Mouse (Mus musculus) fibroblast of lung, adult 2 months (primary cell): ENCODE data around the gene Rph3a.

Source experiments
- DNase-seq: peaks from one replicate; pipeline ENCODE4 v3.0.0-alpha.2; 2011; ENCODE audit warnings: low read depth

Rph3a gene

GRCm38 (mm10) chr5:121009811-121010569 lies at the start of gene Rph3a:
Rph3a (minus strand) TSS chr5:121010092.
- DNase-seq = no peak

GRCm38 (mm10) chr5:121058261-121058660 lies 48.4 kb upstream of the Rph3a start:
- DNase-seq = no peak

- no peak for DNase-seq
Observed at GRCm38 (mm10) chr5:121053886-121054285, 44.0 kb upstream of the Rph3a start.

- no peak for DNase-seq
Observed at GRCm38 (mm10) chr5:121041791-121042190, 31.9 kb upstream of the Rph3a start.

- DNase-seq = no peak
Observed at GRCm38 (mm10) chr5:121039465-121039864, 29.6 kb upstream of the Rph3a start.

GRCm38 (mm10) chr5:121030161-121030560 lies 20.3 kb upstream of the Rph3a start:
- DNase-seq = no peak

GRCm38 (mm10) chr5:121019505-121019904 lies 9.6 kb upstream of the Rph3a start:
- no peak for DNase-seq

GRCm38 (mm10) chr5:121017699-121018098 lies 7.8 kb upstream of the Rph3a start:
- no peak for DNase-seq

GRCm38 (mm10) chr5:121016405-121016804 lies 6.5 kb upstream of the Rph3a start:
- DNase-seq = no peak

- no peak for DNase-seq
Observed at GRCm38 (mm10) chr5:121014496-121014895, 4.6 kb upstream of the Rph3a start.

- no peak for DNase-seq
Observed at GRCm38 (mm10) chr5:121011962-121012361, 2.1 kb upstream of the Rph3a start.

GRCm38 (mm10) chr5:121009406-121009805 lies 486 bp downstream of the Rph3a start:
- DNase-seq = no peak

- DNase-seq = no peak
Observed at GRCm38 (mm10) chr5:121008411-121009239, 1.3 kb downstream of the Rph3a start.

GRCm38 (mm10) chr5:121007563-121007962 lies 2.3 kb downstream of the Rph3a start:
- no peak for DNase-seq

GRCm38 (mm10) chr5:121007130-121007529 lies 2.8 kb downstream of the Rph3a start:
- DNase-seq = no peak

- no peak for DNase-seq
Observed at GRCm38 (mm10) chr5:121006176-121006575, 3.7 kb downstream of the Rph3a start.

- no peak for DNase-seq
Observed at GRCm38 (mm10) chr5:121003781-121004180, 6.1 kb downstream of the Rph3a start.

GRCm38 (mm10) chr5:120999573-120999972 lies 10.3 kb downstream of the Rph3a start:
- DNase-seq = no peak

GRCm38 (mm10) chr5:120988373-120988772 lies 21.5 kb downstream of the Rph3a start:
- no peak for DNase-seq

- no peak for DNase-seq
Observed at GRCm38 (mm10) chr5:120983029-120983428, 26.9 kb downstream of the Rph3a start.

GRCm38 (mm10) chr5:120981211-120981610 lies 28.7 kb downstream of the Rph3a start:
- no peak for DNase-seq

- DNase-seq = no peak
Observed at GRCm38 (mm10) chr5:120980116-120980515, 29.8 kb downstream of the Rph3a start.

GRCm38 (mm10) chr5:120976138-120976537 lies 33.8 kb downstream of the Rph3a start:
- no peak for DNase-seq
